Mouse (Mus musculus) lung, postnatal 0 days (tissue): ENCODE data around the gene Dnajb2. TPM values are rescaled to one million over a fixed set of nuclear protein-coding genes. Genes with fewer than 3 reads are reported as not detected.

ENCODE experiments used
- ATAC-seq: fragments of 200-750 bp; cut with Nextera tagmentation; 2 replicates; pipeline ENCODE4 v1.8.0; 2017; ENCODE audit warnings: moderate library complexity
- DNase-seq: peaks from one replicate; pipeline ENCODE4 v3.0.0-alpha.2; 2016; ENCODE audit warnings: low spot score
- H3K27ac ChIP-seq: fragments of 300-500 bp; sonication (generic); 2 replicates; pipeline ENCODE4 v1.5.1; 2014; ENCODE audit warnings: antibody characterized with exemption, mild to moderate bottlenecking, low read length, mixed read lengths
- H3K27me3 ChIP-seq: fragments of 300-500 bp; sonication (generic); replicated peaks from 2 replicates; pipeline ENCODE4 v1.6.1; 2014; ENCODE audit warnings: low read length, mixed read lengths; ENCODE audit not compliant: insufficient read depth
- H3K36me3 ChIP-seq: fragments of 300-500 bp; sonication (generic); 2 replicates; pipeline ENCODE4 v1.6.1; 2014; ENCODE audit warnings: low read length, mixed read lengths; ENCODE audit not compliant: insufficient read depth
- H3K4me1 ChIP-seq: fragments of 300-500 bp; sonication (generic); 2 replicates; pipeline ENCODE4 v1.6.1; 2014; ENCODE audit warnings: antibody characterized with exemption, low read depth, low read length, mixed read lengths; ENCODE audit not compliant: insufficient read depth
- H3K4me2 ChIP-seq: fragments of 300-500 bp; sonication (generic); replicated peaks from 2 replicates; pipeline ENCODE4 v1.6.1; 2014; ENCODE audit warnings: low read depth, mild to moderate bottlenecking, low read length, moderate library complexity, mixed read lengths
- H3K4me3 ChIP-seq: fragments of 300-500 bp; sonication (generic); 2 replicates; pipeline ENCODE4 v1.5.1; 2014; ENCODE audit warnings: low read depth, low read length
- H3K9ac ChIP-seq: fragments of 300-500 bp; sonication (generic); replicated peaks from 2 replicates; pipeline ENCODE4 v1.6.1; 2014; ENCODE audit warnings: low read depth, mild to moderate bottlenecking
- H3K9me3 ChIP-seq: fragments of 300-500 bp; sonication (generic); 2 replicates; pipeline ENCODE4 v1.6.1; 2016; ENCODE audit warnings: low read length, mixed read lengths
- CTCF ChIP-seq: IDR thresholded peaks from 2 replicates; pipeline ENCODE4 v1.5.1; 2016; ENCODE audit warnings: antibody characterized with exemption, mild to moderate bottlenecking
- EP300 ChIP-seq: IDR thresholded peaks from 2 replicates; pipeline ENCODE4 v1.6.1; 2016; ENCODE audit warnings: antibody characterized with exemption, mild to moderate bottlenecking, control low read depth
- WGBS: fragments of 180-500 bp; shearing (Covaris S2); extraction: QIAGEN DNeasy Blood & Tissue Kit; methylation state at CpG from one replicate; pipeline ENCODE4 v1.1.7; 2014; 5-methylcytosine and 5-hydroxymethylcytosine counted together
- polyA plus RNA-seq: library from polyadenylated mRNA; unstranded; fragments of >200 nt; fragmentation: Nextera tagmentation; extraction: Ambion mirVana; gene quantifications from 2 replicates; pipeline ENCODE4 v1.2.1, GENCODE M21; 2015

The Dnajb2 gene
- polyA plus RNA-seq, 1 experiment from 2014 or later, result 40.1 TPM

- no peak overlapping the region for H3K9ac ChIP-seq
- peaks cover 6% of the 10 kb centered on the region for H3K4me1 ChIP-seq
- no peak overlapping the region for H3K27ac ChIP-seq
- TF ChIP-seq EP300 (no peak), CTCF (no peak)
- no peak for ATAC-seq
- H3K27me3 ChIP-seq, result peaks cover 3% of the 10 kb centered on the region
- DNase-seq, result no peak
- whole genome bisulfite sequencing, result 70% methylated on average over 6 of the region's 6 CpGs
- no peak overlapping the region for H3K4me2 ChIP-seq
- no peak overlapping the region for H3K4me3 ChIP-seq
- H3K9me3 ChIP-seq, result no peaks in the 10 kb centered on the region
- H3K36me3 ChIP-seq, result no peaks in the 10 kb centered on the region
Measured at GRCm38 (mm10) chr1:75222926-75223325, 13.3 kb upstream of the Dnajb2 start.

DNA sequence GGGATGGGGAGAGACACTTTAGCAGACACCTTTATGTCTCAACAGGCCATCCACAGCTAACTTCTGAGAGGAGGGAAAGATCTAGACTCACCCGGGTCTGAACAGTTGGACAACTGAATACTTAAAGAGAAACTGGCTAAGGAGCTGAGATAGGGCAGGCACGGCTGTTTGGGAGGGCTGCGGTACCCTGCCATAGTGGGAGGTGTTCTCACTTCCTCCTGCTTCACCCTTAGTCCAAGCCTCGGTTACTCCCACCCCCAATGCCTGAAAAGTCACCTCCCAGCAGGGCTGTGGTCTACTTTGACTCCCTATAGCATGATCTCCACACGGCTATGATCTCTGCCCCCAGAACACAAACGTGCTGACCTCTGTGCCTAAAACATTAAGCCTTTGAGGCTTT, 12.7 kb upstream of the Dnajb2 start:
- H3K27me3 ChIP-seq, result peaks cover 1% of the 10 kb centered on the region
- H3K9me3 ChIP-seq, result no peaks in the 10 kb centered on the region
- no peak overlapping the region for H3K27ac ChIP-seq
- peaks cover 3% of the 10 kb centered on the region for H3K4me1 ChIP-seq
- TF ChIP-seq EP300, result no peak
- TF ChIP-seq CTCF, result no peak
- H3K9ac ChIP-seq, result no peak overlapping the region
- DNase-seq (no peak), ATAC-seq (no peak)
- no peak overlapping the region for H3K4me3 ChIP-seq
- no peaks in the 10 kb centered on the region for H3K36me3 ChIP-seq
- H3K4me2 ChIP-seq, result no peak overlapping the region
- WGBS, result 55% methylated on average over 6 of the region's 6 CpGs

- ATAC-seq (no peak), DNase-seq (no peak)
- Histone ChIP-seq H3K4me3 (no peak overlapping the region), H3K4me2 (no peak overlapping the region), H3K27me3 (no peaks in the 10 kb centered on the region; the same call in 1 of the 2 replicates), H3K9me3 (no peaks in the 10 kb centered on the region), H3K4me1 (no peaks in the 10 kb centered on the region), H3K27ac (no peak overlapping the region), H3K36me3 (no peaks in the 10 kb centered on the region), H3K9ac (no peak overlapping the region)
- 38% methylated on average over 3 of the region's 3 CpGs for WGBS
- TF ChIP-seq CTCF (no peak), EP300 (no peak)
Measured at GRCm38 (mm10) chr1:75225473-75225872, 10.7 kb upstream of the Dnajb2 start.

- no peak overlapping the region for H3K27ac ChIP-seq
- H3K36me3 ChIP-seq, result no peaks in the 10 kb centered on the region
- H3K4me3 ChIP-seq, result no peak overlapping the region
- no peak for TF ChIP-seq CTCF
- no peak for TF ChIP-seq EP300
- H3K27me3 ChIP-seq, result no peaks in the 10 kb centered on the region; the same call in 1 of the 2 replicates
- H3K9ac ChIP-seq, result no peak overlapping the region
- ATAC-seq, result no peak
- DNase-seq, result no peak
- no peak overlapping the region for H3K4me2 ChIP-seq
- no peaks in the 10 kb centered on the region for H3K4me1 ChIP-seq
- WGBS, result 73% methylated on average over 2 of the region's 2 CpGs
- H3K9me3 ChIP-seq, result no peaks in the 10 kb centered on the region
Measured at GRCm38 (mm10) chr1:75226138-75226537, 10.1 kb upstream of the Dnajb2 start.

- Histone ChIP-seq H3K36me3 (no peaks in the 10 kb centered on the region), H3K27ac (no peak overlapping the region), H3K4me1 (no peaks in the 10 kb centered on the region), H3K4me2 (no peak overlapping the region), H3K9ac (no peak overlapping the region), H3K4me3 (no peak overlapping the region), H3K9me3 (no peaks in the 10 kb centered on the region), H3K27me3 (no peaks in the 10 kb centered on the region)
- ATAC-seq (no peak), DNase-seq (no peak)
- WGBS, result 83% methylated on average over 1 of the region's 1 CpGs
- TF ChIP-seq CTCF, result no peak
- TF ChIP-seq EP300, result no peak
Measured at GRCm38 (mm10) chr1:75227653-75228052, 8.6 kb upstream of the Dnajb2 start.

DNA sequence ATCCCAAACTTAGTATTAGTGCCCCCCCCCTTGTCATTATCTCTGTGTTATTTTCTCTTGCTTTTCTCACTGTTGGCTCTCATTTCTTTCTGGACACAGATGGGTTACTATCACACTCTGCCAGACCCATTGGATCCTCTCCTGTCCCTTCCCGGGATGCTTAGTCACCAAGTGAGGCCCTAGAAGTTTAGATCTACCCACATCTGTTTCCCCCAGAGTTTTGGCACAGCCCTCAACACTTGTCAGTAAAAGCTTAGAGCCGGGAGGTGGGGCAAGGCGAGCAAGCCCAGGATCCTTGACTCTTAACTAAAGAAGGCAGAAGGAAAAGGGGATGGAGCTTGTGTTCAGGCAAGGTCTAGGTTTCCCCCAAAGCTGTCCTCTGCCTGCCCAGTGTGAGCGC, 7.0 kb upstream of the Dnajb2 start:
- Histone ChIP-seq H3K4me2 (no peak overlapping the region), H3K27ac (no peak overlapping the region), H3K9ac (no peak overlapping the region), H3K4me3 (no peak overlapping the region), H3K9me3 (no peaks in the 10 kb centered on the region), H3K36me3 (no peaks in the 10 kb centered on the region), H3K27me3 (no peaks in the 10 kb centered on the region), H3K4me1 (no peaks in the 10 kb centered on the region)
- no peak for ATAC-seq
- DNase-seq, result no peak
- WGBS, result 60% methylated on average over 4 of the region's 4 CpGs
- TF ChIP-seq CTCF (no peak), EP300 (no peak)
